Mouse (Mus musculus): ENCODE results near the gene Syna. TPM values are rescaled to one million over a fixed set of nuclear protein-coding genes. Genes with fewer than 3 reads are reported as not detected.
A peak's percentile ranks its signal among the peaks of the same experiment; 100 is the strongest.

Gene Syna
- polyA plus RNA-seq, 1 experiment from 2014 or later = 0.15 TPM

DNA sequence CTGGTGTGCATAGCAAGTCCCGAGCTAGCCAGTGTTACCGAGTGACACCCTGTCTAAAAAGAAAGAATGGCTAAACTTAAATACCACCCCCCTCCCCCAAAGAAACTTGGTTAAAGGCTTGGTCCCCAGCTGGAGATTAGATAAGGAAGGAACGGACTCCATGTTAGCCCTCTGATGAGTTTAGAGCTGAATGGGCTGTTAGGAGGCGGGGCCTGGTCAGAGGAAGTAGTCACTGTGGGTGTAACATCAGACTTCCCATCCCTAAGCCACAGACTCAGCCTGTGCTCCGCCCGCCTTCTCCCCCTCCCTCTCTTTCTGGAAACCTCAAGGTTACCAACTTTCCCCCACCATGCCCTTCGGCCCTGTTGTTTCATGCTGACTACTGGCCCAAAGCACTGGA is 38.2 kb downstream of the Syna start:
- Histone ChIP-seq H3K9ac (no peak overlapping the region), H3K36me3 (peaks cover 79% of the 10 kb centered on the region), H3K9me3 (no peaks in the 10 kb centered on the region), H3K4me1 (no peaks in the 10 kb centered on the region), H3K27me3 (replicated peaks) (no peaks in the 10 kb centered on the region), H3K4me3 (no peak overlapping the region), H3K4me2 (replicated peaks) (no peak overlapping the region), H3K27ac (no peak overlapping the region)
- WGBS = 92% methylated on average over 7 of the region's 7 CpGs
- ATAC-seq (ENCODE audit: low FRiP score, low read depth) = no peak

DNA sequence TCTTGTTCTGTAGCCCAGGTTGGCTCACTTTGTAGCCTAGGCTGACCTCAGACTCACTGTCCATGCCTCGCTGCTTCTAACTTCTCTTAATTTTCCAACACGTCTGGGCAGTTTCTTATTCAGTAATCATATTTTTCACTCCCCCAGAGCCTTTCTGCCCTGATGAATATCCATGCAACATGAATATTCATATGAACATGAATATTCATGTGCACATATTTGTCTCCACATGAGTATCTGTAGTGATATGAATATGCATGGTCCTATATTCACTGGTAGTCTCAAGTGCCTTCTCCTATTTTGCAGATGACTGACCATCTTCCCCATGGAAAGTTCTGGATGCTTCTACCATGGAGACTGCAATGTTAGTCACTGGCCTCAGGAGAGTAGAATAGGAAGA is 38.8 kb downstream of the Syna start:
- Histone ChIP-seq H3K4me3 (no peak overlapping the region), H3K9me3 (no peaks in the 10 kb centered on the region), H3K4me2 (replicated peaks) (no peak overlapping the region), H3K9ac (no peak overlapping the region), H3K36me3 (peaks cover 79% of the 10 kb centered on the region), H3K4me1 (no peaks in the 10 kb centered on the region), H3K27ac (no peak overlapping the region), H3K27me3 (replicated peaks) (no peaks in the 10 kb centered on the region)
- WGBS = 85% methylated on average over 2 of the region's 2 CpGs
- ATAC-seq (ENCODE audit: low FRiP score, low read depth) = no peak

DNA sequence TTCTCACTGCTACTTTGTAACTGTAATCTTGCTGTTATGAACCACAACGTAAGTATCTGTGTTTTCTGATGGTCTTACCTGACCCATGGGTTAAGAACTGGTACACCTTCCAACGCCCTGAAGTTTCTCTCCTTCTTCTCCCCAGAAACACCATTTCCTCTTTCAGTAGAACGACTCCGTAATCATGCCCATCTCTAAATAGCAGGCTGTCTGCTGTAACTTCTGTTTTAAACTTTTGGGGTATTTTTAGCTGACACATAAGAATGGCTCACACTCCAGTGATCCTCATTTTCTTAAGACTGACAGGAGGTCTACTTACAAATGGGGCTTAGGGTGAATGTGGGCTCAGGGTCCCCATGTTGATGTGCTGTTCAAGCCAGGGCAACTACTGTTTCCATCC is 39.9 kb downstream of the Syna start:
- H3K36me3 ChIP-seq = peaks cover 82% of the 10 kb centered on the region
- 90% methylated on average over 4 of the region's 4 CpGs for WGBS
- no peaks in the 10 kb centered on the region for H3K9me3 ChIP-seq
- no peaks in the 10 kb centered on the region for H3K4me1 ChIP-seq
- no peak overlapping the region for H3K4me3 ChIP-seq
- ATAC-seq (ENCODE audit: low FRiP score, low read depth) = no peak
- no peak overlapping the region for H3K4me2 ChIP-seq (replicated peaks)
- H3K27me3 ChIP-seq (replicated peaks) = no peaks in the 10 kb centered on the region
- no peak overlapping the region for H3K27ac ChIP-seq
- H3K9ac ChIP-seq = no peak overlapping the region

DNA sequence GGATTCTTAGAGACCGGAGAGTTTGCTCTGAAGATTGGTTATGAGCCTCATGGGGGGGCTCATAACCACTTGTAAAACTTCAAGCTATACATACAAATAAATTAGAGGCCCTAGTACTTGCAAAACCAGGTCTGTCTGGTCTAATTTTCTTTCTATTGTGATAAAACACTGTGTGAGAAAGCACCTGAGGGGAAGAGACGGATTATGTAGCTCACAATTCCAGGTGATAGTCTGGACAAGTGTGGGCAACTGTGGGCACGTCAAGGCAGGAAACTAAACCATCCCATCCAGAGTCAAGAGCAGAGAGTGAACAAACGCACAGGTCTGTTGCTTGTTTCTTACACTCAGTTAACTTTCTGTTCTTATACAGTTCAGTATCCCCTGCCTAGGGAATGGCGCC is 40.5 kb downstream of the Syna start:
- WGBS = 94% methylated on average over 5 of the region's 5 CpGs
- Histone ChIP-seq H3K9me3 (no peaks in the 10 kb centered on the region), H3K27ac (no peak overlapping the region), H3K4me3 (no peak overlapping the region), H3K4me1 (no peaks in the 10 kb centered on the region), H3K4me2 (replicated peaks) (no peak overlapping the region), H3K36me3 (peaks cover 85% of the 10 kb centered on the region), H3K27me3 (replicated peaks) (no peaks in the 10 kb centered on the region), H3K9ac (no peak overlapping the region)
- no peak for ATAC-seq (ENCODE audit: low FRiP score, low read depth)

DNA sequence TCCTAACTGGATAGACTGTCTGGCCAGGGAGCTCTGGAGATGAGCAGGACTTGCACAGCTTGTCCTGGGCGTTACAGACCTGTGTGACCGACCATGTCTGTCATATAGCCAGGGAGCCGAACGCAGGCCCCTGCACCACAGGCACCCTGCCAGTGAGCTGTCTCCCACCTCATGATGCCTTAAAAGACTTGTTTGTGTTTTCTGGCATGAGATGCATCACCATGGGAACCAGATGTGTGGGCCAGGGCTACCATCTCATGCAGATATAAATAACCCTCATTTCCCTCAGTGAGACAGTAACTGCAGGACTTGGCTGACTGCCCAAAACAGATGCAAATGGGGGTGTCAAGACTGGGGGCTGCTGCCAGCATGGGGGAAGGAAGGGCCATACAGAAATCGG is 47.9 kb downstream of the Syna start:
- H3K4me2 ChIP-seq (replicated peaks) = no peak overlapping the region
- H3K36me3 ChIP-seq = peaks cover 91% of the 10 kb centered on the region
- no peaks in the 10 kb centered on the region for H3K9me3 ChIP-seq
- no peak overlapping the region for H3K27ac ChIP-seq
- 50% methylated on average over 5 of the region's 5 CpGs for WGBS
- no peak overlapping the region for H3K9ac ChIP-seq
- ATAC-seq (ENCODE audit: low FRiP score, low read depth) = peak; percentile 82
- no peak overlapping the region for H3K4me3 ChIP-seq
- H3K4me1 ChIP-seq = peaks cover 7% of the 10 kb centered on the region; the same call in 1 of the 2 replicates
- H3K27me3 ChIP-seq (replicated peaks) = no peaks in the 10 kb centered on the region

DNA sequence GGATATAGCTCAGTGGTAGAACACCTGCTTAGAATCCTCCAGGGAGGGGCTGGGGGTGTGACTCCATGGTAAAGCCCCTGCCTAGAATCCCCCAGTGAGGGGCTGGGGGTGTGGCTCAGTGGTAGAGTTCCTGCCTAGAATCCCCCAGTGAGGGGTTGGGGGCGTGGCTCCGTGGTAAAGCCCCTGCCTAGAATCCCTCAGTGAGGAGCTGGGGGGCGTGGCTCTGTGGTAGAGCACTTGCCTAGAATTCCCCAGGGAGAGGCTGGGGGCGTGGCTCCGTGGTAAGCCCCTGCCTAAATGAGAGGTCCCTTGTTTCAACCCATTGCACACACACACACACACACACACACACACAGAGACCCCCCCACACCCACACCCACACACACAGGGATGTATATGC is 49.7 kb downstream of the Syna start:
- Histone ChIP-seq H3K4me1 (peaks cover 19% of the 10 kb centered on the region; the same call in 1 of the 2 replicates), H3K9me3 (no peaks in the 10 kb centered on the region)
- WGBS = 77% methylated on average over 5 of the region's 5 CpGs

DNA sequence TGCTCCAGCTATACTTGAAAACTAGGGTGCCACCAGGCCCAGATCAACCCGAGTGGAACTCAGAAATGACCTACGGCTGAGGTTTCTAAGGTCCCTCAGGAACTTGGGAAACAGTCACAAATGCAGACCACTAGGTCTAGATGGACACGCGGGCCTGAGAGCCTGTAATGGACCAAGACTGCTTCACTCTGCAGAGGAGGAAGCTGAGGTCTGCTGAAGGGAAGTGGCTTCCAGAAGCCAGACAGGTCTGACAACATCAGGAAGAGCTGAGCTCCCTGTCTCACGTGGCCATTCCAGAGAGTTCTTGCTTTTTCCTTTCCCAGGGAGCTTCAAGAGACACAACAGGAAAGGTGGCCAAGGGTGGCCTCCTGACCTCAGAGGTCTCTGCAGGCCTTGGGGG is 51.0 kb downstream of the Syna start:
- no peak for ATAC-seq (ENCODE audit: low FRiP score, low read depth)
- WGBS = 87% methylated on average over 5 of the region's 5 CpGs
- peaks cover 81% of the 10 kb centered on the region for H3K36me3 ChIP-seq
- no peaks in the 10 kb centered on the region for H3K9me3 ChIP-seq
- H3K27ac ChIP-seq = no peak overlapping the region
- H3K27me3 ChIP-seq (replicated peaks) = no peaks in the 10 kb centered on the region
- no peak overlapping the region for H3K4me3 ChIP-seq
- no peak overlapping the region for H3K4me2 ChIP-seq (replicated peaks)
- peaks cover 30% of the 10 kb centered on the region; the same call in 1 of the 2 replicates for H3K4me1 ChIP-seq
- no peak overlapping the region for H3K9ac ChIP-seq

More for the DNA sequence above, 49.7 kb downstream of the Syna start:
- no peak for ATAC-seq (ENCODE audit: low FRiP score, low read depth)
- Histone ChIP-seq H3K9ac (no peak overlapping the region), H3K4me2 (replicated peaks) (no peak overlapping the region), H3K27ac (no peak overlapping the region), H3K36me3 (peaks cover 82% of the 10 kb centered on the region), H3K27me3 (replicated peaks) (no peaks in the 10 kb centered on the region), H3K4me3 (no peak overlapping the region)

Small RNAs within 50 kb of the gene (microRNA-seq; reads per million reads assigned to microRNA genes)
- not detected for gene Mir7228

Other genes starting within 250 kb of the Syna start
- 214 and 229 TPM in 2 replicates for gene Gtf2i, start 245.4 kb downstream of the Syna start, polyA plus RNA-seq (2016; fragmentation: Nextera tagmentation; extraction: Ambion mirVana)
- gene Gtf2ird1, start 103.5 kb downstream of the Syna start, polyA plus RNA-seq (2016; fragmentation: Nextera tagmentation; extraction: Ambion mirVana) = 79.8 and 84.6 TPM in 2 replicates
- gene Clip2, start 7.7 kb downstream of the Syna start, polyA plus RNA-seq (2016; fragmentation: Nextera tagmentation; extraction: Ambion mirVana) = 11.2 and 12.0 TPM in 2 replicates
- gene Rfc2, start 21.2 kb upstream of the Syna start, polyA plus RNA-seq (2016; fragmentation: Nextera tagmentation; extraction: Ambion mirVana) = 228 and 231 TPM in 2 replicates
- 6.0 and 6.4 TPM in 2 replicates for gene Lat2, start 54.9 kb upstream of the Syna start, polyA plus RNA-seq (2016; fragmentation: Nextera tagmentation; extraction: Ambion mirVana)
- gene Eif4h, start 79.3 kb upstream of the Syna start, polyA plus RNA-seq (2016; fragmentation: Nextera tagmentation; extraction: Ambion mirVana) = 421 and 426 TPM in 2 replicates
- 18.8 and 24.3 TPM in 2 replicates for gene Limk1, start 128.4 kb upstream of the Syna start, polyA plus RNA-seq (2016; fragmentation: Nextera tagmentation; extraction: Ambion mirVana)
- gene Eln, start 187.2 kb upstream of the Syna start, polyA plus RNA-seq (2016; fragmentation: Nextera tagmentation; extraction: Ambion mirVana) = 6.0 and 6.6 TPM in 2 replicates